Comparison of ENCODE assay signal across 27 mouse cellular contexts in genomic region chr1:107503294-107503693, GRCm38 (mm10). TPM values are rescaled to one million over a fixed set of nuclear protein-coding genes. Genes with fewer than 3 reads are reported as not detected.
A peak's percentile ranks its signal among the peaks of the same experiment; 100 is the strongest.
DNase-seq lines count a peak whose midpoint lies in the region; ATAC-seq and TF ChIP-seq lines count a peak whose summit lies in the region.
"Had no signal": no experiment of that assay in that cellular context is flagged by ENCODE, and none has a peak within 500 bp of the region (broad histone marks: within the 10 kb centered on the region; RNA-seq: fewer than 3 reads in every experiment).

No protein-coding gene starts in this region.

- H3K27me3 ChIP-seq in C2C12 (ENCODE audit: control insufficient read depth, insufficient read depth, insufficient read length), result no peaks in the 10 kb centered on the region
- no peaks in the 10 kb centered on the region for H3K27me3 ChIP-seq in megakaryocyte, embryonic 14.5 days (replicated peaks)
- H3K27me3 ChIP-seq: forebrain, embryonic 13.5 days; hindbrain, embryonic 12.5 days; hindbrain, embryonic 15.5 days; Patski had no signal

- H3K79me2 ChIP-seq in C2C12 (ENCODE audit: control insufficient read depth, insufficient read depth), result no peaks in the 10 kb centered on the region

- H3K79me3 ChIP-seq in C2C12 (ENCODE audit: low read depth), result no peaks in the 10 kb centered on the region

- ATAC-seq in common myeloid progenitor, adult 5-6 weeks (replicated peaks; ENCODE audit: low read depth, poor library complexity, severe bottlenecking), result peak; percentile 60
- ATAC-seq: CD4-positive, CD25-positive, alpha-beta regulatory T cell, adult 4 months; forebrain, embryonic 13.5 days; forebrain, embryonic 16.5 days; intestine, postnatal 0 days; Patski had no signal

- TF ChIP-seq CTCF in C2C12 (IDR thresholded peaks at IDR 0.05; ENCODE audit: control insufficient read depth, insufficient read depth, insufficient read length), result no peak

- no peaks in the 10 kb centered on the region for H3K36me3 ChIP-seq in C2C12 (ENCODE audit: control insufficient read depth, insufficient read depth)
- no peaks in the 10 kb centered on the region for H3K36me3 ChIP-seq in megakaryocyte, embryonic 14.5 days (replicated peaks; ENCODE audit: low read length)
- H3K36me3 ChIP-seq: forebrain, embryonic 10.5 days; hindbrain, embryonic 12.5 days; hindbrain, embryonic 15.5 days had no signal

- no peak overlapping the region for H3K4me3 ChIP-seq in C2C12 (ENCODE audit: insufficient read depth, poor library complexity, severe bottlenecking)
- H3K4me3 ChIP-seq in megakaryocyte, embryonic 14.5 days (replicated peaks), result peak overlapping the region; percentile 82
- H3K4me3 ChIP-seq: forebrain, embryonic 10.5 days; forebrain, embryonic 13.5 days; heart, adult 2 months; hindbrain, embryonic 12.5 days; hindbrain, embryonic 15.5 days had no signal

- intact Hi-C loops in gastrocnemius, postnatal 36 days (cut with DNase I), result no loop called here

- DNase-seq in 416B (ENCODE audit: low read depth), result peak; percentile 44
- DNase-seq in layer of hippocampus, adult 11-12 months (ENCODE audit: low spot score), result no peak
- no peak for DNase-seq in ovary, postnatal 10 days (ENCODE audit: low spot score)
- DNase-seq in gastrocnemius, postnatal 36 days, result no peak
- DNase-seq: adrenal gland, postnatal 10 days; cerebellum, adult 11 months; cerebellum, adult 2 months; cerebellum, adult 9-11 months; cerebellum, postnatal 25 days; gastrocnemius, postnatal 10 days; heart, adult 2 months had no signal

- no peak overlapping the region for H3ac ChIP-seq in C2C12 (ENCODE audit: control insufficient read depth, insufficient read length, low read depth)

- H3K4me1 ChIP-seq in megakaryocyte, embryonic 14.5 days, result peaks cover 82% of the 10 kb centered on the region
- H3K4me1 ChIP-seq: forebrain, embryonic 10.5 days; forebrain, embryonic 13.5 days; hindbrain, embryonic 12.5 days; hindbrain, embryonic 15.5 days had no signal

- no peaks in the 10 kb centered on the region for H3K9me3 ChIP-seq in megakaryocyte, embryonic 14.5 days
- H3K9me3 ChIP-seq: forebrain, embryonic 10.5 days; forebrain, embryonic 13.5 days; hindbrain, embryonic 12.5 days; hindbrain, embryonic 15.5 days had no signal

TF ChIP-seq in C2C12, 6 proteins besides CTCF, POLR2A, EP300 and RAD21:
- TF ChIP-seq MAX (IDR thresholded peaks at IDR 0.05) (no peak), CEBPB (IDR thresholded peaks at IDR 0.05; ENCODE audit: low read depth) (peak; percentile 12)

RNA-seq across cellular contexts. Expression of gene Serpinb2, which starts 7.9 kb away (rescaled TPM):
- polyA plus RNA-seq in C2C12 (2012; fragmentation: generic; extraction: Trizol), result 12.6 TPM
- total RNA-seq in common myeloid progenitor, adult 5-6 weeks (2017), result not detected in 2 replicates
- polyA plus RNA-seq in megakaryocyte, embryonic 14.5 days (2012; ENCODE audit: insufficient read depth, low replicate concordance), result 45.8 and 210 TPM in 2 replicates
- total RNA-seq in gastrocnemius, postnatal 36 days (2021), result not detected
- total RNA-seq: gastrocnemius, adult 18-20 months; gastrocnemius, postnatal 10 days; hematopoietic stem cell, adult 5-6 weeks had no signal
- polyA plus RNA-seq: CD4-positive, CD25-positive, alpha-beta regulatory T cell, adult 4 months; forebrain, embryonic 10.5 days; heart, embryonic 14.5 days; heart, postnatal 0 days; hindbrain, embryonic 12.5 days; hindbrain, embryonic 15.5 days; intestine, embryonic 14.5 days; intestine, postnatal 0 days had no signal
